Mouse (Mus musculus) right cerebral cortex, postnatal 36 days (tissue): ENCODE results near the gene Spred2.

Experiments
- DNase-seq, 2 experiments: peaks; one replicate each; pipeline ENCODE4 v3.0.0; 2022; ENCODE audit warnings: low spot score in 2 of 2, mixed read lengths in 1 of 2

Gene Spred2

GRCm38 (mm10) chr11:19952963-19953362, 28.8 kb downstream of the Spred2 start:
- no peak for DNase-seq

GRCm38 (mm10) chr11:19953919-19954318, 29.7 kb downstream of the Spred2 start:
- DNase-seq: no peak

GRCm38 (mm10) chr11:19955069-19955468, 30.9 kb downstream of the Spred2 start:
- DNase-seq: no peak

GRCm38 (mm10) chr11:19955701-19956100, 31.5 kb downstream of the Spred2 start:
- no peak for DNase-seq

- DNase-seq: no peak
These were observed 34.8 kb downstream of the Spred2 start for GRCm38 (mm10) chr11:19959006-19959405.

- DNase-seq: no peak
These were observed 35.7 kb downstream of the Spred2 start for GRCm38 (mm10) chr11:19959897-19960296.

- no peak for DNase-seq
These were observed 36.4 kb downstream of the Spred2 start for GRCm38 (mm10) chr11:19960541-19960940.

- DNase-seq: no peak
These were observed 36.9 kb downstream of the Spred2 start for GRCm38 (mm10) chr11:19961088-19961487.

GRCm38 (mm10) chr11:19961766-19962365, 37.7 kb downstream of the Spred2 start:
- DNase-seq: no peak

- DNase-seq: no peak
These were observed 38.6 kb downstream of the Spred2 start for GRCm38 (mm10) chr11:19962796-19963195.

- DNase-seq: no peak
These were observed 39.6 kb downstream of the Spred2 start for GRCm38 (mm10) chr11:19963717-19964141.

- DNase-seq: no peak
These were observed 40.2 kb downstream of the Spred2 start for GRCm38 (mm10) chr11:19964333-19964732.

GRCm38 (mm10) chr11:19965037-19965611, 40.9 kb downstream of the Spred2 start:
- DNase-seq: no peak

GRCm38 (mm10) chr11:19965664-19966063, 41.5 kb downstream of the Spred2 start:
- no peak for DNase-seq

- DNase-seq: no peak
These were observed 42.1 kb downstream of the Spred2 start for GRCm38 (mm10) chr11:19966294-19966693.

- no peak for DNase-seq
These were observed 45.4 kb downstream of the Spred2 start for GRCm38 (mm10) chr11:19969584-19969983.

GRCm38 (mm10) chr11:19971954-19972750, 48.0 kb downstream of the Spred2 start:
- no peak for DNase-seq

GRCm38 (mm10) chr11:19973032-19973790, 49.0 kb downstream of the Spred2 start:
- no peak for DNase-seq

- no peak for DNase-seq
These were observed 51.9 kb downstream of the Spred2 start for GRCm38 (mm10) chr11:19976032-19976431.

- no peak for DNase-seq
These were observed 53.5 kb downstream of the Spred2 start for GRCm38 (mm10) chr11:19977687-19978086.

- peak; percentile 60 to 69 for DNase-seq
These were observed 55.2 kb downstream of the Spred2 start for GRCm38 (mm10) chr11:19979338-19979737.

- no peak for DNase-seq
These were observed 57.9 kb downstream of the Spred2 start for GRCm38 (mm10) chr11:19982113-19982512.
